In the genomic region with DNA sequence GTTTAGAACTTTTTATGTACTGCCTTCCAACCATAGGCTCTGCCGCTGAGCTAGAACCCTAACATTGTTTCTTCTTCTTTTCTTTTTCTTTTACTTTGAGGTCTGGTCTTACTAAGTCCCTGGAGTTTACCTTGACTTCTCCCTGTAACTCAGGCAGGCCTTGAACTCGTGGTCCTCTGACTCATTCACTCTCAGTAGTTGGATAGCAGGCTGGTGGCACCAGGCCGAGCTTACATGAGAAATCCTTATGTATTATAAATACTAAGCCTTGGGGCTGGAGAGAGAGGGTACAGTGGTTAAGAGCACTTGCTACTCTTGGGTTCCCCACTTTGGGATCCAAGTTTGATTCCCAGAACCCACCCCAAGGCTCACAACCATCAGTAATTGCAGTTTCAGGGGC, we compare ENCODE assay signal across 27 mouse cellular contexts. TPM values are rescaled to one million over a fixed set of nuclear protein-coding genes. Genes with fewer than 3 reads are reported as not detected.
A peak's percentile ranks its signal among the peaks of the same experiment; 100 is the strongest.
DNase-seq lines count a peak whose midpoint lies in the region; ATAC-seq and TF ChIP-seq lines count a peak whose summit lies in the region.
"Had no signal": no experiment of that assay in that cellular context is flagged by ENCODE, and none has a peak within 500 bp of the region (broad histone marks: within the 10 kb centered on the region; RNA-seq: fewer than 3 reads in every experiment).

No protein-coding gene starts in this region.

- peaks cover 44% of the 10 kb centered on the region for H3K27me3 ChIP-seq in forebrain, embryonic 10.5 days (ENCODE audit: poor library complexity, severe bottlenecking)
- peaks cover 30% of the 10 kb centered on the region for H3K27me3 ChIP-seq in forebrain, embryonic 12.5 days
- no peaks in the 10 kb centered on the region for H3K27me3 ChIP-seq in liver, embryonic 13.5 days
- H3K27me3 ChIP-seq in hindbrain, postnatal 0 days (ENCODE audit: insufficient read depth, low read length) = no peaks in the 10 kb centered on the region

- no peak overlapping the region for H3K4me3 ChIP-seq in forebrain, embryonic 10.5 days
- no peak overlapping the region for H3K4me3 ChIP-seq in forebrain, embryonic 12.5 days (replicated peaks)
- H3K4me3 ChIP-seq in liver, embryonic 13.5 days (replicated peaks) = no peak overlapping the region
- no peak overlapping the region for H3K4me3 ChIP-seq in hindbrain, postnatal 0 days (ENCODE audit: low read length)
- H3K4me3 ChIP-seq: embryonic facial prominence, embryonic 13.5 days; forebrain, embryonic 15.5 days; heart, embryonic 12.5 days; kidney, embryonic 15.5 days; limb, embryonic 13.5 days; megakaryocyte, embryonic 14.5 days; neural tube, embryonic 12.5 days; stomach, embryonic 15.5 days had no signal

- no peak for TF ChIP-seq CTCF in hindbrain, postnatal 0 days (IDR thresholded peaks at IDR 0.05; ENCODE audit: low read depth)

- no peaks in the 10 kb centered on the region for H3K36me3 ChIP-seq in forebrain, embryonic 10.5 days (replicated peaks)
- no peaks in the 10 kb centered on the region for H3K36me3 ChIP-seq in forebrain, embryonic 12.5 days (replicated peaks)
- H3K36me3 ChIP-seq in liver, embryonic 13.5 days = peaks cover 4% of the 10 kb centered on the region; the same call in 1 of the 2 replicates
- H3K36me3 ChIP-seq in hindbrain, postnatal 0 days (ENCODE audit: insufficient read depth, low read length) = no peaks in the 10 kb centered on the region
- H3K36me3 ChIP-seq: embryonic facial prominence, embryonic 13.5 days; forebrain, embryonic 15.5 days; heart, embryonic 12.5 days; kidney, embryonic 15.5 days; limb, embryonic 13.5 days; neural tube, embryonic 12.5 days; stomach, embryonic 15.5 days had no signal

- H3K4me1 ChIP-seq in forebrain, embryonic 10.5 days = peaks cover 6% of the 10 kb centered on the region; the same call in 1 of the 2 replicates
- H3K4me1 ChIP-seq in forebrain, embryonic 12.5 days = no peaks in the 10 kb centered on the region
- H3K4me1 ChIP-seq in liver, embryonic 13.5 days (replicated peaks) = peaks cover 92% of the 10 kb centered on the region
- no peaks in the 10 kb centered on the region for H3K4me1 ChIP-seq in hindbrain, postnatal 0 days (ENCODE audit: insufficient read depth, low read length)
- H3K4me1 ChIP-seq: embryonic facial prominence, embryonic 13.5 days; forebrain, embryonic 15.5 days; kidney, embryonic 15.5 days; limb, embryonic 13.5 days; neural tube, embryonic 12.5 days; stomach, embryonic 15.5 days had no signal

- H3K27ac ChIP-seq in forebrain, embryonic 10.5 days = peak overlapping the region; percentile 48; the same call in 1 of the 2 replicates
- no peak overlapping the region for H3K27ac ChIP-seq in forebrain, embryonic 12.5 days
- H3K27ac ChIP-seq in liver, embryonic 13.5 days = peak overlapping the region; percentile 96
- H3K27ac ChIP-seq in hindbrain, postnatal 0 days = no peak overlapping the region
- H3K27ac ChIP-seq: embryonic facial prominence, embryonic 13.5 days; forebrain, embryonic 15.5 days; kidney, embryonic 15.5 days; limb, embryonic 13.5 days; neural tube, embryonic 12.5 days; stomach, embryonic 15.5 days had no signal

- no peak for ATAC-seq in forebrain, embryonic 12.5 days (ENCODE audit: low FRiP score)
- no peak for ATAC-seq in liver, embryonic 13.5 days (ENCODE audit: low read depth)
- ATAC-seq in hindbrain, postnatal 0 days = no peak
- ATAC-seq: forebrain, embryonic 15.5 days; intestine, postnatal 0 days had no signal

- H3K9me3 ChIP-seq in forebrain, embryonic 10.5 days = no peaks in the 10 kb centered on the region
- no peaks in the 10 kb centered on the region for H3K9me3 ChIP-seq in forebrain, embryonic 12.5 days
- H3K9me3 ChIP-seq in liver, embryonic 13.5 days (replicated peaks) = no peaks in the 10 kb centered on the region
- no peaks in the 10 kb centered on the region for H3K9me3 ChIP-seq in hindbrain, postnatal 0 days (ENCODE audit: low read length)
- H3K9me3 ChIP-seq: embryonic facial prominence, embryonic 13.5 days; forebrain, embryonic 15.5 days; kidney, embryonic 15.5 days; limb, embryonic 13.5 days; neural tube, embryonic 12.5 days; stomach, embryonic 15.5 days had no signal

- H3K4me2 ChIP-seq in forebrain, embryonic 12.5 days = no peak overlapping the region
- no peak overlapping the region for H3K4me2 ChIP-seq in liver, embryonic 13.5 days
- H3K4me2 ChIP-seq in hindbrain, postnatal 0 days (ENCODE audit: low read depth, low read length) = no peak overlapping the region
- H3K4me2 ChIP-seq: embryonic facial prominence, embryonic 13.5 days; forebrain, embryonic 15.5 days; heart, embryonic 12.5 days; kidney, embryonic 15.5 days; limb, embryonic 13.5 days; lung, embryonic 14.5 days; neural tube, embryonic 12.5 days; stomach, embryonic 15.5 days had no signal

- DNase-seq in forebrain, embryonic 10.5 days (ENCODE audit: extremely low spot score, low spot score) = no peak
- peak; percentile 30 for DNase-seq in ovary, adult 18-20 months (ENCODE audit: low spot score)
- no peak for DNase-seq in ovary, postnatal 14 days (ENCODE audit: low spot score)
- DNase-seq in liver, embryonic 13.5 days = no peak
- DNase-seq in layer of hippocampus, postnatal 36 days = no peak
- DNase-seq in hindbrain, postnatal 0 days (ENCODE audit: low spot score) = no peak
- DNase-seq: cerebellum, adult 11-12 months; cerebellum, postnatal 36 days; embryo, embryonic 11 days; heart, postnatal 10 days; kidney, postnatal 36 days; lung, embryonic 14.5 days; midbrain, embryonic 14.5 days; right cerebral cortex, adult 18-20 months; right cerebral cortex, postnatal 4 days; thymus, adult 18-20 months; thymus, postnatal 4 days had no signal

- H3K9ac ChIP-seq in forebrain, embryonic 12.5 days = no peak overlapping the region
- peak overlapping the region; percentile 24 for H3K9ac ChIP-seq in liver, embryonic 13.5 days
- H3K9ac ChIP-seq in hindbrain, postnatal 0 days (replicated peaks; ENCODE audit: low read length) = no peak overlapping the region
- H3K9ac ChIP-seq: embryonic facial prominence, embryonic 13.5 days; forebrain, embryonic 15.5 days; heart, embryonic 12.5 days; kidney, embryonic 15.5 days; limb, embryonic 13.5 days; lung, embryonic 14.5 days; neural tube, embryonic 12.5 days; stomach, embryonic 15.5 days had no signal

- WGBS in forebrain, embryonic 10.5 days = 91% methylated on average over 3 of the region's 3 CpGs
- WGBS in forebrain, embryonic 12.5 days = 77% methylated on average over 3 of the region's 3 CpGs
- WGBS in liver, embryonic 13.5 days (ENCODE audit: insufficient replicate concordance) = 69% methylated on average over 3 of the region's 3 CpGs
- WGBS in hindbrain, postnatal 0 days = 86% methylated on average over 3 of the region's 3 CpGs

RNA-seq across cellular contexts. Expression of a gene that starts 7.2 kb away (rescaled TPM):
- polyA plus RNA-seq in forebrain, embryonic 10.5 days (2016; fragmentation: Nextera tagmentation; extraction: Ambion mirVana) = 13.8 and 14.3 TPM in 2 replicates
- 4.2 and 4.8 TPM in 2 replicates for polyA plus RNA-seq in forebrain, embryonic 12.5 days (2016; fragmentation: Nextera tagmentation; extraction: Ambion mirVana)
- 124 and 128 TPM in 2 replicates for polyA plus RNA-seq in liver, embryonic 13.5 days (2015; fragmentation: Nextera tagmentation; extraction: Ambion mirVana)
- total RNA-seq in layer of hippocampus, postnatal 36 days (2021) = 1 to 10 TPM; 1.6 to 1.8 TPM
- total RNA-seq in hindbrain, postnatal 0 days (2014; rRNA removed) = 11.1 and 11.7 TPM in 2 replicates
- polyA plus RNA-seq in hindbrain, postnatal 0 days (2015; fragmentation: Nextera tagmentation; extraction: Ambion mirVana) = 5.3 and 5.4 TPM in 2 replicates

Comparison
In these comparisons a context has a peak if more than half of its experiments do, and no peak if none do; other contexts are left out.
1. H3K27ac ChIP-seq: peak in forebrain, embryonic 10.5 days (single experiment) and liver, embryonic 13.5 days (single experiment); none in forebrain, embryonic 12.5 days (single experiment) and hindbrain, postnatal 0 days (single experiment).